Comparison of ENCODE assay signal across 9 mouse cellular contexts in the genomic region with DNA sequence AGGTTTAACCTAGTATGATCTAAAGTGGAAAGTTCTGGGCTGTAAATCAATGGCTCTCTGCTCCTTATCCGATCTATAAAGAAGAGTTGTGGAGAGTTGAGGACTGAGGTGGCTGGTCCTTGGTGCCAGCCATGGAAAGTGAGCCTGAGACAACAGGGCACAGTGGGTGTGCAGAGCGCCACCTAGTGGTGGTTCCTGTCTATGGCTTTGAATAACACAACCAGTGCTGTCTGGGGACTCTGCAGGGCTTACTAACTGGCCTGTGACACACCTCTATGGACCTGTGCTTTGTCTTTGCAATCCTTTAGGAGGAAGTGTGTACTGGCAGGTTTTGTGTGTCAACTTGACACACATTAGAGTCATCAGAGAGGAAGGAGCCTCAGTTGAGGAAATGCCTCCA. TPM values are rescaled to one million over a fixed set of nuclear protein-coding genes. Genes with fewer than 3 reads are reported as not detected.
A peak's percentile ranks its signal among the peaks of the same experiment; 100 is the strongest.
DNase-seq lines count a peak whose midpoint lies in the region; TF ChIP-seq lines count a peak whose summit lies in the region.
"Had no signal": no experiment of that assay in that cellular context is flagged by ENCODE, and none has a peak within 500 bp of the region (broad histone marks: within the 10 kb centered on the region; RNA-seq: fewer than 3 reads in every experiment).

No protein-coding gene starts in this region.

- H3K4me1 ChIP-seq in testis, adult 2 months (ENCODE audit: control insufficient read depth, insufficient read depth, low read length) = no peaks in the 10 kb centered on the region

- DNase-seq in left cerebral cortex, adult 11 months (ENCODE audit: low spot score) = peak; percentile 53
- no peak for DNase-seq in left cerebral cortex, adult 8-10 months (ENCODE audit: low spot score in 2 of 2)
- peak; percentile 33 for DNase-seq in cerebellum, adult 11-12 months
- peak; percentile 53 to 56 for DNase-seq in frontal cortex, postnatal 25 days (ENCODE audit: low spot score in 2 of 2)
- peak; percentile 58 for DNase-seq in kidney, adult 11 months
- peak; percentile 57 to 61 for DNase-seq in left cerebral cortex, postnatal 36 days (ENCODE audit: low spot score in 2 of 2)
- peak; percentile 34 to 57 for DNase-seq in natural killer cell, adult 2 months (ENCODE audit: low spot score in 2 of 2)

- H3K36me3 ChIP-seq in testis, adult 2 months (ENCODE audit: control insufficient read depth, insufficient read depth, low read length) = no peaks in the 10 kb centered on the region

- H3K4me3 ChIP-seq in testis, adult 2 months (ENCODE audit: control insufficient read depth, low read depth, low read length) = no peak overlapping the region
- H3K4me3 ChIP-seq: myocyte had no signal

- TF ChIP-seq CTCF in testis, adult 2 months (IDR thresholded peaks at IDR 0.05; ENCODE audit: control insufficient read depth, insufficient read depth, insufficient replicate concordance, low read depth, low read length) = peak; percentile 97

- H3K27ac ChIP-seq in testis, adult 2 months (ENCODE audit: control insufficient read depth, insufficient read depth, low read depth, low read length) = no peak overlapping the region

- intact Hi-C loops in left cerebral cortex, postnatal 36 days (cut with DNase I) = no loop called here

- TF ChIP-seq POLR2A in testis, adult 2 months (IDR thresholded peaks at IDR 0.05; ENCODE audit: control insufficient read depth, low read depth, low read length) = no peak

- H3K27me3 ChIP-seq in testis, adult 2 months (ENCODE audit: control insufficient read depth, insufficient read depth, low read length) = no peaks in the 10 kb centered on the region

RNA-seq across cellular contexts. Expression of gene Dnmbp, which starts 19.2 kb away (rescaled TPM):
- 10 to 100 TPM; 12.7 to 15.6 (median 14.8) TPM for total RNA-seq in left cerebral cortex, adult 8-10 months (2022)
- 10 to 100 TPM; 11.8 to 12.5 TPM for total RNA-seq in left cerebral cortex, postnatal 36 days (2021)
- 10.0 and 10.7 TPM in 2 replicates for polyA plus RNA-seq in testis, adult 2 months (2012; rRNA removed)

RNA-seq across cellular contexts. Expression of gene Cpn1, which starts 27.2 kb away (rescaled TPM):
- total RNA-seq in left cerebral cortex, adult 8-10 months (2022) = under 1 TPM in 3 of 4 experiments, not detected in 1; 0.25 to 0.63 (median 0.53) TPM
- total RNA-seq in left cerebral cortex, postnatal 36 days (2021) = under 1 TPM; 0.17 to 0.48 TPM
- polyA plus RNA-seq in testis, adult 2 months (2012; rRNA removed) = 6.5 and 8.2 TPM in 2 replicates
- polyA plus RNA-seq: myocyte had no signal

Comparison
In these comparisons a context has a peak if more than half of its experiments do, and no peak if none do; other contexts are left out.
1. DNase-seq: peak in left cerebral cortex, adult 11 months (single experiment), cerebellum, adult 11-12 months (single experiment), frontal cortex, postnatal 25 days (2 of 2), kidney, adult 11 months (single experiment), left cerebral cortex, postnatal 36 days (2 of 2) and natural killer cell, adult 2 months (2 of 2); none in left cerebral cortex, adult 8-10 months (0 of 2).